Mouse (Mus musculus) liver, embryonic 13.5 days (tissue): ENCODE measurements at regions not wholly inside any gene's neighbourhood (a gene's known extent, or its start where the extent isn't known, plus 50 kb on each side); places are given as distances from the start of the nearest gene placed in this dataset.

ENCODE experiments used
- ATAC-seq: fragments of 200-750 bp; cut with Nextera tagmentation; 2 replicates; pipeline ENCODE4 v1.8.0; 2017; ENCODE audit warnings: low read depth, mild to moderate bottlenecking, moderate number of reproducible peaks, moderate library complexity
- DNase-seq: peaks from one replicate; pipeline ENCODE4 v3.0.0; 2022
- H3K27ac ChIP-seq: fragments of 300-500 bp; sonication (generic); 2 replicates; pipeline ENCODE4 v1.5.1; 2015; ENCODE audit warnings: moderate library complexity, mild to moderate bottlenecking, inconsistent platforms
- H3K27me3 ChIP-seq: fragments of 300-500 bp; sonication (generic); 2 replicates; pipeline ENCODE4 v1.6.1; 2015; ENCODE audit warnings: mild to moderate bottlenecking, inconsistent platforms
- H3K36me3 ChIP-seq: fragments of 300-500 bp; sonication (generic); 2 replicates; pipeline ENCODE4 v1.6.1; 2015; ENCODE audit warnings: mild to moderate bottlenecking, inconsistent platforms
- H3K4me1 ChIP-seq: fragments of 300-500 bp; sonication (generic); replicated peaks from 2 replicates; pipeline ENCODE4 v1.6.1; 2015; ENCODE audit warnings: inconsistent platforms
- H3K4me2 ChIP-seq: fragments of 300-500 bp; sonication (generic); 2 replicates; pipeline ENCODE4 v1.6.1; 2015; ENCODE audit warnings: inconsistent platforms, mild to moderate bottlenecking, moderate library complexity
- H3K4me3 ChIP-seq: fragments of 300-500 bp; sonication (generic); replicated peaks from 2 replicates; pipeline ENCODE4 v1.5.1; 2015; ENCODE audit warnings: mild to moderate bottlenecking, inconsistent platforms
- H3K9ac ChIP-seq: fragments of 300-500 bp; sonication (generic); 2 replicates; pipeline ENCODE4 v1.6.1; 2015; ENCODE audit warnings: mild to moderate bottlenecking, inconsistent platforms
- H3K9me3 ChIP-seq: fragments of 300-500 bp; sonication (generic); replicated peaks from 2 replicates; pipeline ENCODE4 v1.6.1; 2016; ENCODE audit warnings: inconsistent platforms
- WGBS: fragments of 180-500 bp; shearing (Covaris S2); methylation state at CpG from one replicate; pipeline ENCODE4 v1.1.7; 2015; ENCODE audit not compliant: insufficient replicate concordance; 5-methylcytosine and 5-hydroxymethylcytosine counted together

DNA sequence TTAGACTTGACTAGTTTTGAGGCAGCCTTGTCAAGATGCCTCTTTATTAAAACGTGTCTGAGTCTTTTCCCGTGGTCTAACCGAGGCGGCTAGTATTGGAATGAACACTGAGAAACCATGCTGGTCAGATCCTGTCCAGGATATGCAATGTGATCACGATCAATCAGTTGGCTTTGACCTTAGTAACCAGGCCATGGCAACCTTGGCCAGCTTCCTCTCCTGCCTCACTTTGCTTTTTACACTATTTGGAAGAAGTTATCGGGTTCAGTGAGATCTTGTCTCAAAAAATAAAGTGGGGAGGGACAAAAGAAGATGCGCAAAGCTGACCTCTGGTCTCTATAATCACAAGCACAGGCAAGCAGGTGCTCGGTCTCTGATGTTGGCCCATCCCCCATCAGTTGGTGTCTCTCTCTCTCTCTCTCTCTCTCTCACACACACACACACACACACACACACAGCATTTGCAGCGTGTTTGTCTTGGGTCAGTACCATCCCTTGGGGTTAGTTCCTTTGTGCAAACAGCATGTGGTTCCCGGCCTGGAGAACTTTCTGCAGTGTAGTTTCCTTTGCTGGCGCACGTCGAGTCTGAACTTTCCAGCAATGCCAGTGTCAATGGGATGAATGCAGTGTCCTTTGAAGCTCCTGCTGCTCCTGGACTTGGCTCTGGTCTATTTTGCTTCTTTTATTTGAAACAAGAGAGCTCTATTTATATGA lies 117.6 kb upstream of the Spdye4c start:
- Histone ChIP-seq H3K4me3 (no peak overlapping the region), H3K4me1 (no peaks in the 10 kb centered on the region), H3K27ac (no peak overlapping the region), H3K9ac (no peak overlapping the region), H3K4me2 (no peak overlapping the region), H3K36me3 (no peaks in the 10 kb centered on the region), H3K9me3 (no peaks in the 10 kb centered on the region), H3K27me3 (no peaks in the 10 kb centered on the region)
- no peak for ATAC-seq
- no peak for DNase-seq
- 67% methylated on average over 13 of the region's 13 CpGs for WGBS

GRCm38 (mm10) chr2:128473997-128474396 lies 117.0 kb upstream of the Spdye4c start:
- no peak overlapping the region for H3K4me3 ChIP-seq
- H3K27me3 ChIP-seq: no peaks in the 10 kb centered on the region
- DNase-seq: no peak
- no peaks in the 10 kb centered on the region for H3K36me3 ChIP-seq
- ATAC-seq: no peak
- H3K4me2 ChIP-seq: no peak overlapping the region
- no peak overlapping the region for H3K27ac ChIP-seq
- H3K9ac ChIP-seq: no peak overlapping the region
- no peaks in the 10 kb centered on the region for H3K4me1 ChIP-seq
- no peaks in the 10 kb centered on the region for H3K9me3 ChIP-seq
- 75% methylated on average over 7 of the region's 7 CpGs for WGBS

DNA sequence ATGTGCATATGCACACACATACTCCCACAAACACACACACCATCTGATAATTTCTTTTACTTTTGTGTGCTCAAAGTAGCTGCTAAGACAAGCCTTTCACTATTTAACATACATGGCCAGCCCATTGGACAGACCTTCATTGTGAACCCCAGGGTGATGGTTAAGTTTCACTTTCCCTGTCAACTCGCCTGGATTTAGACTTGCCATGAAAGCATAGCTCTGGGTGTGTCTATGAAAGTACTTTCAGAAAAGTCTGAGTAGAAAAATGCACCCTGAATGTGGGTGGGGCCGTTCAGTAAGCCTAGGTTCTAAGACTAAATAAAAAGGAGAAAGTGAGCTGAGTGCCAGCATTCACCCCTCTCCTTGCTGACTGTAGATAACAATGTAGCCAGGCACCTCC lies 113.8 kb upstream of the Spdye4c start:
- no peak for ATAC-seq
- Histone ChIP-seq H3K4me3 (no peak overlapping the region), H3K9ac (no peak overlapping the region), H3K36me3 (no peaks in the 10 kb centered on the region), H3K4me1 (no peaks in the 10 kb centered on the region), H3K27me3 (no peaks in the 10 kb centered on the region), H3K4me2 (no peak overlapping the region), H3K9me3 (no peaks in the 10 kb centered on the region), H3K27ac (no peak overlapping the region)
- no peak for DNase-seq
- WGBS: 39% methylated on average over 2 of the region's 2 CpGs

DNA sequence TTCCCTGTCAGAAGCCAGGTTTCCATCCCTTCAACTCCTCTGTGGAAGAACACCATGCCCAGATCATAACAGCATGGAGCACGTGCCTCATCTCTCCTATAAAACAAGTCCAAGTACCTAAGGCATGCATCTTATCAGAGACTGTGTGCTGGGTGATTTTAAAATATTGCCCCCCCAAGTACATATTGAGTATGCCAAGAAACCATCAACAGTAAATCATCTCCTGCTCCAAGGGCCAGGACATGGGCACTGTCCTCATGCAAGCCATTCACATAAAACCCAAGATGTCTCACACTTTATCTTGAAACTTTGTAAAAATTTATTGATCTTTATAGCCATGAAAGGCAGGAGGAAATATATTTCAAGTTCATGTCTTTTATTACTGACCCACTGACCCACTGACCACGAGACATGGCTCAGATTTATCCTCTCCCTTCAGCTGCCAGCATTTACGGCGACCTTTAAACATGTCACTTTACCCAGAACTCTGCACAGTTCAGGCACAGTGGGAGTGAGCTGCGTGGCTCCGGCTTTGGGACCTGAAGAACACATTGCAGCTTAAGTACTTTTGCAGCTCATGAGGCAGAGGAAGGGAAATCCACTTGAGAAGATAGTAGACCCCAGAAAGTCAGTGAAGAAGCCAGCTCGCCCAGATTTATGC lies 99.7 kb upstream of the Spdye4c start:
- H3K27ac ChIP-seq: no peak overlapping the region
- H3K36me3 ChIP-seq: no peaks in the 10 kb centered on the region
- H3K9ac ChIP-seq: no peak overlapping the region
- H3K4me1 ChIP-seq: no peaks in the 10 kb centered on the region
- H3K4me2 ChIP-seq: no peak overlapping the region
- H3K4me3 ChIP-seq: no peak overlapping the region
- WGBS: 69% methylated on average over 7 of the region's 7 CpGs
- DNase-seq: no peak
- H3K27me3 ChIP-seq: no peaks in the 10 kb centered on the region
- ATAC-seq: no peak
- no peaks in the 10 kb centered on the region for H3K9me3 ChIP-seq

DNA sequence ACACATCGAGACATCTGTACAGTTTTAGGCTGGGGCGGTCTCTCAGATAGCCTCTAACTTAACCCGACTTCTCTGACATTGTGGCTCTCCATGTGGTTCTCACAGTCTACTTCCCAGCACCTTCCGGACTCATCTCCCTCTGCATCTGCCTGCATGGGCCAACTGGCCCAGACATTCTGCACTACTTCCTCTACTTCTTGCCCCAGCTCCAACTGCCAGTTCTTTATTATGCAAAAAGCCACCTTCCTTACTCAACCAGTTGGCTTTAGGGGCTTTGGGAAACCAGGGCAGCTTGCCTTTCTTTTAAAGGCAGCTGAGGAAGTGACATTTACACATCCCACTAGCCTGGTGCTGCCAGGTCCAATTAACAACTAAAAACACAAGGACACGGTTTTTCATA lies 97.1 kb upstream of the Spdye4c start:
- H3K4me2 ChIP-seq: no peak overlapping the region
- H3K36me3 ChIP-seq: no peaks in the 10 kb centered on the region
- DNase-seq (no peak), ATAC-seq (no peak)
- H3K9ac ChIP-seq: no peak overlapping the region
- H3K27ac ChIP-seq: no peak overlapping the region
- H3K4me3 ChIP-seq: no peak overlapping the region
- no peaks in the 10 kb centered on the region for H3K9me3 ChIP-seq
- H3K4me1 ChIP-seq: no peaks in the 10 kb centered on the region
- WGBS: 59% methylated on average over 5 of the region's 5 CpGs
- no peaks in the 10 kb centered on the region for H3K27me3 ChIP-seq

DNA sequence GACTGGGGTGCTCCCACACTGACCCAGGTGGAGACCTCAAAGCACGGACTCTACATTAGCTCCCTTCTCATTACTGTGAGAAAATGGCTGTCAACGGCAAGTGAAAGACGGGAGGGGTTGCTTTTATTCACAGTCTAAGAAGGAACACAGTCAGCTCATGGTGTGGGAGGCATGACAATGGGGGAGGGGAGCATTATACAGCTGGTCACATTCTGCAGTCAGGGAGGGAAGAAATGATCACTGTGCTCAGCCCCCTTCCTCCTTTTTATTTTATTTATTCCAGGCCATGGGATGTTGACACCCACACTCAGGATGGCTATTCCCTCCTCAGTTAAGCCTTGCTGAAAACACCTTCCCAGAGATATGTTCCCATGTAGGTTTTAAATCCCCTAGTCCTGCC lies 93.1 kb upstream of the Spdye4c start:
- Histone ChIP-seq H3K27me3 (no peaks in the 10 kb centered on the region), H3K4me3 (no peak overlapping the region), H3K36me3 (no peaks in the 10 kb centered on the region), H3K4me1 (no peaks in the 10 kb centered on the region), H3K27ac (no peak overlapping the region), H3K9ac (no peak overlapping the region), H3K4me2 (no peak overlapping the region), H3K9me3 (no peaks in the 10 kb centered on the region)
- WGBS: 65% methylated on average over 3 of the region's 3 CpGs
- ATAC-seq (no peak), DNase-seq (no peak)

DNA sequence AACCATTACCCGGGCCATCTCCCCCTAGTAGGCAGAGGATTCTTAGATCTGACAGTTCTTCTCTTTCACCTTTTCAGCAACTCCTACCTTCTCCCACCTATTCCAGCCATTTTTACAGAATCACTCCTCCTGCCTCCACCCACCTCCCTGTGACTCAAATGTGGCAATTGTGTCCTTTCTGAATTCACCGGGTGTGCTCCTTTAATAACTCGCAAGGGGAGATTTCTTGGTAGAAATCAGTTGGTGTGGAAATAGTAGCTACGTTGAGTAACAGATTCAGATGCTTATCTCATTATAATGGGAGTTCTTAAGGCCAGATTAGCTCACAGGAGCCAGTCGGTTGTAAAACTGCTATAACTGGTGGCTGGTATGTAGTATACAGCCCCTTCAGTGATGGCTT lies 92.4 kb upstream of the Spdye4c start:
- H3K27ac ChIP-seq: no peak overlapping the region
- H3K4me1 ChIP-seq: no peaks in the 10 kb centered on the region
- no peaks in the 10 kb centered on the region for H3K27me3 ChIP-seq
- DNase-seq: no peak
- H3K9ac ChIP-seq: no peak overlapping the region
- ATAC-seq: no peak
- no peak overlapping the region for H3K4me2 ChIP-seq
- H3K4me3 ChIP-seq: no peak overlapping the region
- WGBS: 47% methylated on average over 5 of the region's 5 CpGs
- no peaks in the 10 kb centered on the region for H3K9me3 ChIP-seq
- no peaks in the 10 kb centered on the region for H3K36me3 ChIP-seq

GRCm38 (mm10) chr2:128499575-128500184 lies 91.3 kb upstream of the Spdye4c start:
- no peak for ATAC-seq
- Histone ChIP-seq H3K4me1 (no peaks in the 10 kb centered on the region), H3K36me3 (no peaks in the 10 kb centered on the region)

DNA sequence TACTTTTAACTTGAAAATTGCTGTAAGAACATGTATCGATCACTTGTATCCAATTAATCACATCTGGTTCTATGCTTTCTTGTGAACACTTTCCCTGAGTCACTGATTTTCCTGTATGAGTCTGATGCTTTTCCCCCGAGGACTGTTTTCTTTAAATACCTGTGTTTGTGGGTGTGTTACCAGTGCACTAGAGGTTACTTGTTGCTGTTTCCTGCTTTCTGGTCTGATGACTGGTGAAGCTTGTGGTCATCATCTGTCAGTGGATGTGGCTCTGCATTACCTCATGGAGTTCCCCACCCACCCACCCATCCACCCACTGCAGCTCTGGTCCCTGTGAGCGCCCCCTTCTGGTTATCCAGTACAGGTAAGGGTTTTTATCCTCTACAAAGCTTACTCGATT lies 88.3 kb upstream of the Spdye4c start:
- no peak overlapping the region for H3K27ac ChIP-seq
- H3K9me3 ChIP-seq: no peaks in the 10 kb centered on the region
- no peak overlapping the region for H3K9ac ChIP-seq
- 50% methylated on average over 4 of the region's 4 CpGs for WGBS
- H3K36me3 ChIP-seq: no peaks in the 10 kb centered on the region
- ATAC-seq (no peak), DNase-seq (no peak)
- H3K4me2 ChIP-seq: no peak overlapping the region
- H3K4me3 ChIP-seq: no peak overlapping the region
- no peaks in the 10 kb centered on the region for H3K27me3 ChIP-seq
- H3K4me1 ChIP-seq: no peaks in the 10 kb centered on the region

More at GRCm38 (mm10) chr2:128499575-128500184, 91.3 kb upstream of the Spdye4c start:
- H3K27ac ChIP-seq: no peak overlapping the region
- WGBS: 50% methylated on average over 14 of the region's 14 CpGs
- no peak overlapping the region for H3K4me2 ChIP-seq
- no peak for DNase-seq
- no peaks in the 10 kb centered on the region for H3K27me3 ChIP-seq
- no peak overlapping the region for H3K4me3 ChIP-seq
- no peaks in the 10 kb centered on the region for H3K9me3 ChIP-seq
- no peak overlapping the region for H3K9ac ChIP-seq

- WGBS: 67% methylated on average over 2 of the region's 2 CpGs
- H3K27me3 ChIP-seq: no peaks in the 10 kb centered on the region
- H3K9ac ChIP-seq: no peak overlapping the region
- no peak for DNase-seq
- ATAC-seq: no peak
- no peaks in the 10 kb centered on the region for H3K9me3 ChIP-seq
- no peak overlapping the region for H3K27ac ChIP-seq
- H3K36me3 ChIP-seq: no peaks in the 10 kb centered on the region
- H3K4me2 ChIP-seq: no peak overlapping the region
- H3K4me1 ChIP-seq: no peaks in the 10 kb centered on the region
- H3K4me3 ChIP-seq: no peak overlapping the region
Observed at GRCm38 (mm10) chr2:128503136-128503935, 87.7 kb upstream of the Spdye4c start.

DNA sequence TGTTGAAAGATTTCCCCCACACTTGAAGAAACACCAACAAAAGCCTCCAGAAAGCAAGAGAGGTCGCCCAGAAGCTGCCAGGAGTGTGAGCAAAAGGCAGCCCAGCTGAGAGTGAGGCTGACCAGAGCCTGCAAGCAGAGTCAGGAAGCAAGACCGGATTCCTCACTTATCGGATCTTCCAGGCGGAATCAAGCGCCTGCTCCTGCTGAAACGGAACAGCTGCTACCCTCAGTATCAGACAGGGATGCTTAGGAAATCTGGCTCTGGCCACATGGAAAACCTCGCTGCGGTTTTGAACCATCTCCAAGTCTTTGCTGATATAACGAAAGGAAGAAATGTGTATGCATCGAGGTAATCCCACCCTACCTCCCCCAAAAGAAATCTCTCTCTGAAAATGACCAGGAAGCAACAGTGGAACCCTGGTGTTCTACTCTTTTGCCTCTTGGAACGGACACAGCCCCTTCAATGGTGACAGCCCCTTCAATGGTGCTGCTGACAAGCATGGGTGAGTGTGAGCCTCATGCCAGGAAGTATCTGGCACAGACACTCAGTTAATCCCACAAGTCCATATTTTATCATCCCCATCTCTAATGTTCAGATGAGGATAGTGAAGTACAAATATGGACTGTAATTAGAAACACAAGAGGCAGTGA lies 83.3 kb upstream of the Spdye4c start:
- ATAC-seq: no peak
- Histone ChIP-seq H3K9ac (no peak overlapping the region), H3K9me3 (no peaks in the 10 kb centered on the region), H3K27me3 (no peaks in the 10 kb centered on the region), H3K4me3 (no peak overlapping the region), H3K4me1 (no peaks in the 10 kb centered on the region; the same call in 1 of the 2 replicates), H3K4me2 (no peak overlapping the region), H3K27ac (no peak overlapping the region), H3K36me3 (no peaks in the 10 kb centered on the region)
- DNase-seq: no peak
- 18% methylated on average over 11 of the region's 11 CpGs for WGBS
